Mouse (Mus musculus) heart, embryonic 16.5 days (tissue): ENCODE data around the gene Kdelc2. TPM values are rescaled to one million over a fixed set of nuclear protein-coding genes. Genes with fewer than 3 reads are reported as not detected.

Source experiments
- ATAC-seq: fragments of 200-750 bp; cut with Nextera tagmentation; replicated peaks from 2 replicates; pipeline ENCODE4 v1.8.0; 2017; ENCODE audit warnings: moderate number of reproducible peaks; ENCODE audit not compliant: insufficient read depth, low FRiP score; ENCODE audit errors: extremely low read depth
- H3K27ac ChIP-seq: fragments of 300-500 bp; sonication (generic); 2 replicates; pipeline ENCODE4 v1.5.1; 2014; ENCODE audit warnings: mild to moderate bottlenecking, low read length, control low read depth, moderate library complexity
- H3K27me3 ChIP-seq: fragments of 300-500 bp; sonication (generic); 2 replicates; pipeline ENCODE4 v1.6.1; 2014; ENCODE audit warnings: low read length, mixed read lengths; ENCODE audit not compliant: control insufficient read depth, insufficient read depth
- H3K36me3 ChIP-seq: fragments of 300-500 bp; sonication (generic); 2 replicates; pipeline ENCODE4 v1.6.1; 2014; ENCODE audit not compliant: control insufficient read depth, insufficient read depth
- H3K4me1 ChIP-seq: fragments of 300-500 bp; sonication (generic); 2 replicates; pipeline ENCODE4 v1.6.1; 2014; ENCODE audit warnings: low read length, mixed read lengths; ENCODE audit not compliant: control insufficient read depth, insufficient read depth
- H3K4me2 ChIP-seq: fragments of 300-500 bp; sonication (generic); 2 replicates; pipeline ENCODE4 v1.6.1; 2014; ENCODE audit warnings: low read depth, mild to moderate bottlenecking, control low read depth, low read length
- H3K4me3 ChIP-seq: fragments of 300-500 bp; sonication (generic); 2 replicates; pipeline ENCODE4 v1.5.1; 2014; ENCODE audit warnings: mild to moderate bottlenecking, control low read depth, low read length
- H3K9ac ChIP-seq: fragments of 300-500 bp; sonication (generic); 2 replicates; pipeline ENCODE4 v1.6.1; 2014; ENCODE audit warnings: low read length, control low read depth
- H3K9me3 ChIP-seq: fragments of 300-500 bp; sonication (generic); replicated peaks from 2 replicates; pipeline ENCODE4 v1.6.1; 2016; ENCODE audit warnings: low read length; ENCODE audit not compliant: control insufficient read depth
- WGBS: fragments of 180-500 bp; shearing (Covaris S2); extraction: QIAGEN DNeasy Blood & Tissue Kit; methylation state at CpG from one replicate; pipeline ENCODE4 v1.1.7; 2014; 5-methylcytosine and 5-hydroxymethylcytosine counted together
- polyA plus RNA-seq: library from polyadenylated mRNA; unstranded; fragments of >200 nt; fragmentation: Nextera tagmentation; extraction: Ambion mirVana; gene quantifications from 2 replicates; pipeline ENCODE4 v1.2.1, GENCODE M21; 2015

The Kdelc2 gene
- polyA plus RNA-seq, 1 experiment from 2014 or later, result 21.9 TPM

DNA sequence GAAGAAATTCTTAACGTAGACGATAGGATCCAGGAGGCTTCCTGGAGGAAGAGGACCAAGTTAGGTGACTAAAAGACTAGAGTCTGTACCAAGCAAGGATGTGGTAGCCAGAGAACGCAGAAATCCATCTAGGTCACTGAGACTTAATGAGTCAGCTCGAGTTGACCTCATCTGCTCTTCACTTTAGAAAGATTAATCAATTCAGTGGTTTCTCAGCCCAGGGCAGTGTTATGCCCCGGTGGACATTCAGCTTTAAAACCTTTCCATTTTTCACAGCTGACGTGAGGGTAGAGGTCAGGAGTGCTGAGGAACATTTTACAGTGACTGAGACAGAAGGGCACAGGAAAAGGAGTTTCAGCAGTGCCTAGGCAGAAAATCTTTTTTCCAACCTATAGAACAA lies 37.4 kb upstream of the Kdelc2 start:
- no peak overlapping the region for H3K4me3 ChIP-seq
- no peaks in the 10 kb centered on the region for H3K27me3 ChIP-seq
- no peak overlapping the region for H3K27ac ChIP-seq
- no peaks in the 10 kb centered on the region for H3K4me1 ChIP-seq
- H3K9ac ChIP-seq, result no peak overlapping the region
- no peak for ATAC-seq
- peaks cover 4% of the 10 kb centered on the region for H3K9me3 ChIP-seq
- H3K4me2 ChIP-seq, result no peak overlapping the region
- 69% methylated on average over 6 of the region's 6 CpGs for WGBS
- H3K36me3 ChIP-seq, result no peaks in the 10 kb centered on the region

DNA sequence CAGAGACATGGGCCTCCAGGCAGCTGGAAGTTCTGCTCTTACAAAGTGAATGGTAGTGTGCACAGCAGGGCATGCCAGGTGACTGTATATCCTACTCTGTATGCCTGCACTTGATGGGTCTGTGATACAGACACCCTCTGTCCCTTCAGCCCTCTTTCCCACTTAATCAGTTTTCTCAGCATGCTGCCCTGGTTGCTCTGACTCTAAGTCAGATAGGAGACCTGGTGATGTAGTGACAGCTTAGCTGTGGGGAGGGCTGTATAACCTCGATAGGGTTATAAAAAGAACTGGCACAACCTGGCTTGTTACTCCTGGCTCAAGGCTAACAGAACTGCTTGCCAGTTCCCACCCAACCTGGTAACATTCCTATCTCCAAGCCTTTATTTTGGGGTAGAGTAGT lies 34.6 kb upstream of the Kdelc2 start:
- no peaks in the 10 kb centered on the region for H3K27me3 ChIP-seq
- 50% methylated on average over 1 of the region's 1 CpGs for WGBS
- H3K9ac ChIP-seq, result no peak overlapping the region
- H3K4me3 ChIP-seq, result no peak overlapping the region
- H3K36me3 ChIP-seq, result no peaks in the 10 kb centered on the region
- H3K27ac ChIP-seq, result no peak overlapping the region
- ATAC-seq, result no peak
- peaks cover 4% of the 10 kb centered on the region for H3K9me3 ChIP-seq
- H3K4me1 ChIP-seq, result no peaks in the 10 kb centered on the region
- H3K4me2 ChIP-seq, result no peak overlapping the region

DNA sequence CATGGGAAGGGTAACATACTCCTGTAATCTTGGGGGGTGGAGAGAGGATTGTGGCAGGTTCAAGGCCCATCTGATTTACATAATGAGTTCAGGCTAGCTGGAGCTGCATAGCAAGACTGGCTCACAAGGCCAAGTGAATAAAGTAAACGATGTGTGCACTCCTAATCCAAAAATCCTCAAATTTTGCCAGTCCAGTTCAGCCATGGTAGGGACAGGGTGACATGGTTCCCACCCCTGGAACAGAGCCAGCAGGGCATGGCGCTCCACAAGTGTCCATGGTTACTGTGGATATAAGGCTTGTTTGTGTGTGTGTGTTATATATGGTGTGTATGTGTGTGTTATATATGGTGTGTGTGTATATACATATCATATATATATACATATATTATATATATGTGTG lies 33.5 kb upstream of the Kdelc2 start:
- Histone ChIP-seq H3K27me3 (no peaks in the 10 kb centered on the region), H3K9me3 (peaks cover 4% of the 10 kb centered on the region), H3K9ac (no peak overlapping the region), H3K4me1 (no peaks in the 10 kb centered on the region), H3K4me2 (no peak overlapping the region), H3K4me3 (no peak overlapping the region), H3K36me3 (no peaks in the 10 kb centered on the region), H3K27ac (no peak overlapping the region)
- 78% methylated on average over 2 of the region's 2 CpGs for WGBS
- no peak for ATAC-seq

DNA sequence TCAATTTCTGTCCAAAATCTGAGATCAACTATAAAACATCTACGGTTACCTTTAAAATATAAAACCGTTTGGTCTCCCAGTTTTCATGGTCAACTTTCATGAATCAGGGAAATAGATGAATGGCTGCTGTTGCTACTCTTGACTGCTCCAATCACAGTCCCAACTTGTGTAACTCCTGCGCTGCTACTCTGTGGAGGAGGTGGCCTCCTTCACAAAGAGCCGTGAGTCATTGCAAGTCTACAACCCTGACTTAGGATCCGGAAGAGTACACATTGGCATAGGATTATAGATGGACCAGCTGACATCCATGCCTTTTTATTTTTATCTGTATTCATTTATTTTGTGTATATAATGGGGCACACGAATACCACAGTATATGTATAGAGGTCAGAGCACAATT lies 31.9 kb upstream of the Kdelc2 start:
- peaks cover 4% of the 10 kb centered on the region for H3K9me3 ChIP-seq
- no peaks in the 10 kb centered on the region for H3K27me3 ChIP-seq
- no peaks in the 10 kb centered on the region for H3K4me1 ChIP-seq
- 86% methylated on average over 6 of the region's 6 CpGs for WGBS
- H3K9ac ChIP-seq, result no peak overlapping the region
- no peak for ATAC-seq
- H3K4me3 ChIP-seq, result no peak overlapping the region
- H3K36me3 ChIP-seq, result no peaks in the 10 kb centered on the region
- no peak overlapping the region for H3K4me2 ChIP-seq
- H3K27ac ChIP-seq, result no peak overlapping the region

DNA sequence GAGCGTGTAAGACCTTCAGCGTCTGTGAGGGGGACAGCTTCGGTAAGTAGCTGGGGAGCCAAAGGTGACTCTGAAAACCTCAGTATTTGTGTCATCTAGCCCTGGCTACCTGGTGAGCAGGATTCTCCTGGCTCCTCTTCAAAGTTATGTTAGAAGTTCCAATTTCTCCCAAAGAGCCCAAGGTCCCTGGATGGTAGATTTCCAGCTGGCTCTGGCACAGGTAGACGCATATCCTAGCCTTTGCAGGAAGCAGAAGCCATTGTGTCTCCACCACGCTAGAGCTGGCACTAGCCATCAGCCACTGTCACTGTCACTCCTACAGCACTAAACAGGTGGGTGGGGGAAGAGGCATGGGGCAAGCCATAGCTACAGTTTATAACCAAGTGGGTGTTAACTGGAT lies 30.7 kb upstream of the Kdelc2 start:
- Histone ChIP-seq H3K4me2 (no peak overlapping the region), H3K4me1 (no peaks in the 10 kb centered on the region), H3K9me3 (peaks cover 4% of the 10 kb centered on the region), H3K4me3 (no peak overlapping the region), H3K9ac (no peak overlapping the region), H3K36me3 (no peaks in the 10 kb centered on the region), H3K27me3 (no peaks in the 10 kb centered on the region), H3K27ac (no peak overlapping the region)
- WGBS, result 79% methylated on average over 5 of the region's 5 CpGs
- no peak for ATAC-seq

DNA sequence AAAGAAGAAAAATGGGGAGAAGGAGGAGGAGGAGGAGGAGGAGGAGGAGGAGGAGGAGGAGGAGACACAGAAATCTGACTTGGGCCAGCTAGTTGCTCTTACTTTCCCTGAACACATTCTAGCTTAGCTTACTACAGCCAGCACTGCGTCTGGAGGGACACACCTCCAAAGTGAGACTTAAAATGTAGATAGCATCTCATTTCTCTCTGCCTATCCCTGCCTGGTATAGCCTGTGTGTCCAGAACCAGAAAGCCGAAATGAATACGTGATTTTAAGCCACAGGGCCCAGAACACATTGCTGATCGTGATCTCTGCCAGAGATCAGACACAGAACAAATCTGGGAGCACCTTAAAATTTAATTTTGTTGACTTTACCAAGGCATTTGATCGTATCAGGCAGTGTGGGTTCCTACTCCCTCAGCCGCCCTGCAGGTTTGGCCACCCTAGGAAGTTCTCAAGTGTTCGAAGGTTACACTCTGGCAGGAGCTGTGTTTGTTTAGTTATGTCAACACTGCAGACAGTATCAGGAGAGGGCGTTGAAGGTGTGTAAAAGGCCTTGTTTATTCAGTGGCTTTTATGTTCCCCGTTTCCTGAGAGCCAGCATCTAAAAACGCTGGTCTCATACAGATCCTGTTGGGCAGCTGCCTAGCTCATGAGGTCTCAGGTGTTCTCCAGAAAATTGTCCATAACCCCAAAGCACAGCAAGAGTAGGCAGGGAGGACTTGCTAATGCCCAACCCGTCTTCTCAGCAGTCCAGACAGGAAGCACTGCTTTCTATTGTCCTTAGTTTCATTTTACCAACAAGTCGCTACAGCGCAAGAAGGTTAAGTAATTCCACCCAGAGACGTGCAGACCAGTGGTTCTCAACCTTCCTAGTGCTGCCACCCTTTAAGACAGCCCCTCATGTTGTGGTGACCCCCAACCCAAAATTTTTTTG lies 27.3 kb upstream of the Kdelc2 start:
- Histone ChIP-seq H3K4me1 (no peaks in the 10 kb centered on the region), H3K9me3 (no peaks in the 10 kb centered on the region), H3K36me3 (no peaks in the 10 kb centered on the region), H3K4me3 (no peak overlapping the region), H3K27me3 (no peaks in the 10 kb centered on the region), H3K4me2 (peak overlapping the region; percentile 33; the same call in 1 of the 2 replicates), H3K9ac (no peak overlapping the region), H3K27ac (no peak overlapping the region; the same call in 1 of the 2 replicates)
- ATAC-seq, result no peak
- WGBS, result 55% methylated on average over 14 of the region's 14 CpGs

DNA sequence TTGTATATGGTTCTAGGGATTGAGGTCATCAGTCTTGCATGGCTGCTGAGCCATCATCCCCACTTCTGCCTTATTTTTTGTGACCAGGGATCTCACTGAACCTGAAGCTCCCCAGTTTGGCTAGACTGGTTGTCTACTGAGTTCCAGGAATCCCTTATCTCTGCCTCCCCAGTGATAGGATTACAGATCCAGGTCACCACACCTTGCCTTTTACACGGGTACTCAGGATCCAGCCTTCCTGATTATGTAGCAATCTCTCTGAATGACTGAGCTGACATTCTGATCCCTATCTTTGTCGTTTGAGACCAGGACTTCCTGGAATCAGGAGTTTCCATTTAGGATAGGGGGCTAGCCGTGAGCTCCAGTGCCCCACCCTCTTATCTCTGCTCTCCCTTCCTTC lies 12.5 kb upstream of the Kdelc2 start:
- Histone ChIP-seq H3K9ac (no peak overlapping the region), H3K36me3 (no peaks in the 10 kb centered on the region), H3K4me1 (no peaks in the 10 kb centered on the region), H3K27me3 (no peaks in the 10 kb centered on the region), H3K4me2 (no peak overlapping the region), H3K9me3 (no peaks in the 10 kb centered on the region), H3K27ac (no peak overlapping the region), H3K4me3 (no peak overlapping the region)
- 29% methylated on average over 3 of the region's 3 CpGs for WGBS
- ATAC-seq, result no peak

DNA sequence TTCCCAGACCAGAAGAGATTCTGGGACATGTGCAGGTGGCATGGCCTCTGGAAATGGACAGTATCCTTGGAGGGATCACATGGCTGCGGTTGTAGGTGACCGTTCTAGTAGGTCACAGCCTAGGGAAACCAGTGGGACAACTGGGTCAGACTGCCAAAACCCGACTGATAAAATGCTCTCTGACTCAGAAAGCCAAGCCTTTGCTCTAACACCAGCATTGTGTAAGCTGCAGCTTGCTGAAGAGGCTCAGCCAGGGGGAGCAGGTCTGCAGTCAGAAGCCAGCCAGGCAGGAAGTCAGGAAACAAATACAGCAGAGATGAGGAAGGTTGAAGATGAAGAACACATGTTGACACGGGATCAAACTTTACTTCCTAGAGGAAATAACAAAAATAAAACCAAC lies 7.9 kb upstream of the Kdelc2 start:
- Histone ChIP-seq H3K36me3 (no peaks in the 10 kb centered on the region), H3K4me3 (no peak overlapping the region), H3K4me1 (peaks cover 5% of the 10 kb centered on the region; the same call in 1 of the 2 replicates), H3K9ac (no peak overlapping the region), H3K27me3 (no peaks in the 10 kb centered on the region), H3K27ac (peak overlapping the region; percentile 53), H3K4me2 (no peak overlapping the region), H3K9me3 (no peaks in the 10 kb centered on the region)
- ATAC-seq, result 0 out of 2 replicates have a peak, but pooled peaks have one; percentile 37
- WGBS, result 50% methylated on average over 4 of the region's 4 CpGs

DNA sequence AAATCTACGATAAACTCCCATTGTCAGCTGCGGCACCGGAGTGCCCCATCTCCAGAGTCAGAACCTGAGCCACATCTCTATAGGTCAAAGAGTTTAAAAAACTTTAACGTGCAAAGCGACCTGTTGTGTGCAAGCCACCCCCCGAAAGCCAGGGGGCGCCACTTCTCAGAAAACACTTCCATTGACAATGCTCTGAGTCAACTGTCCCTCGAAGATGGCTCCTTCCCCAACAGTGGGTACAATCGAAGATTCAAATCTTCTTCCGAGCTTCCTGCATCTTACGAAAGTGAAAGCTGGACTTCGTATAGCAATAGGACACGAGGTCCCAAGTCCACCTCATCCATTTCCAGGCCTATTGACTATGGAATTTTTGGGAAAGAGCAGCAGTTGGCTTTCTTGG lies 7.0 kb upstream of the Kdelc2 start:
- Histone ChIP-seq H3K4me2 (no peak overlapping the region), H3K36me3 (no peaks in the 10 kb centered on the region), H3K27me3 (no peaks in the 10 kb centered on the region), H3K4me3 (no peak overlapping the region), H3K4me1 (peaks cover 5% of the 10 kb centered on the region; the same call in 1 of the 2 replicates), H3K9ac (no peak overlapping the region), H3K27ac (no peak overlapping the region), H3K9me3 (no peaks in the 10 kb centered on the region)
- ATAC-seq, result no peak
- WGBS, result 83% methylated on average over 13 of the region's 13 CpGs
